Mouse (Mus musculus): ENCODE measurements around the gene Tspan3. TPM values are rescaled to one million over a fixed set of nuclear protein-coding genes. Genes with fewer than 3 reads are reported as not detected.

Gene Tspan3
- total RNA-seq, 2 experiments from 2014 or later = 111 to 117 TPM

- no peak for DNase-seq
These were observed 7.2 kb downstream of the Tspan3 start for GRCm38 (mm10) chr9:56158077-56158476.

GRCm38 (mm10) chr9:56154572-56154971 is 10.7 kb downstream of the Tspan3 start:
- no peak for DNase-seq

GRCm38 (mm10) chr9:56152482-56153007 is 12.7 kb downstream of the Tspan3 start:
- DNase-seq = no peak

GRCm38 (mm10) chr9:56151745-56152481 is 13.4 kb downstream of the Tspan3 start:
- peak; percentile 20 to 51 for DNase-seq

GRCm38 (mm10) chr9:56146326-56146923 is 18.9 kb downstream of the Tspan3 start:
- DNase-seq = no peak

GRCm38 (mm10) chr9:56144366-56145003 is 20.8 kb downstream of the Tspan3 start:
- DNase-seq = no peak

GRCm38 (mm10) chr9:56141776-56142175 is 23.5 kb downstream of the Tspan3 start:
- DNase-seq = no peak

GRCm38 (mm10) chr9:56135590-56136197 is 29.6 kb downstream of the Tspan3 start:
- DNase-seq = no peak

- DNase-seq = no peak
These were observed 30.7 kb downstream of the Tspan3 start for GRCm38 (mm10) chr9:56134614-56135013.

- DNase-seq = no peak
These were observed 31.3 kb downstream of the Tspan3 start for GRCm38 (mm10) chr9:56133970-56134369.

GRCm38 (mm10) chr9:56131813-56132525 is 33.3 kb downstream of the Tspan3 start:
- no peak for DNase-seq

GRCm38 (mm10) chr9:56130536-56130935 is 34.7 kb downstream of the Tspan3 start:
- DNase-seq = no peak

- no peak for DNase-seq
These were observed 35.3 kb downstream of the Tspan3 start for GRCm38 (mm10) chr9:56129951-56130350.

GRCm38 (mm10) chr9:56128331-56128730 is 36.9 kb downstream of the Tspan3 start:
- DNase-seq = no peak

- DNase-seq = no peak
These were observed 38.7 kb downstream of the Tspan3 start for GRCm38 (mm10) chr9:56126453-56127173.

- no peak for DNase-seq
These were observed 40.7 kb downstream of the Tspan3 start for GRCm38 (mm10) chr9:56124561-56124960.

- DNase-seq = no peak
These were observed 41.7 kb downstream of the Tspan3 start for GRCm38 (mm10) chr9:56123613-56124012.

GRCm38 (mm10) chr9:56122973-56123372 is 42.3 kb downstream of the Tspan3 start:
- peak; percentile 25 to 40 for DNase-seq

GRCm38 (mm10) chr9:56121097-56121496 is 44.2 kb downstream of the Tspan3 start:
- DNase-seq = peak; percentile 48 to 58

- no peak for DNase-seq
These were observed 45.6 kb downstream of the Tspan3 start for GRCm38 (mm10) chr9:56119651-56120050.

GRCm38 (mm10) chr9:56118582-56118981 is 46.7 kb downstream of the Tspan3 start:
- peak; percentile 68 to 78 for DNase-seq
